Mouse (Mus musculus) midbrain, postnatal 0 days (tissue): ENCODE results near the gene Ap1g1. TPM values are rescaled to one million over a fixed set of nuclear protein-coding genes. Genes with fewer than 3 reads are reported as not detected.

Source experiments
- ATAC-seq: fragments of 200-750 bp; cut with Nextera tagmentation; 2 replicates; pipeline ENCODE4 v1.8.0; 2017; ENCODE audit warnings: moderate number of reproducible peaks, mild to moderate bottlenecking, moderate TSS enrichment, moderate library complexity; ENCODE audit not compliant: low FRiP score
- DNase-seq: peaks from one replicate; pipeline ENCODE4 v3.0.0-alpha.2; 2015; ENCODE audit warnings: low spot score
- H3K27ac ChIP-seq: fragments of 300-500 bp; sonication (generic); 2 replicates; pipeline ENCODE4 v1.5.1; 2014; ENCODE audit warnings: low read depth, mild to moderate bottlenecking, low read length, mixed read lengths
- H3K27me3 ChIP-seq: fragments of 300-500 bp; sonication (generic); 2 replicates; pipeline ENCODE4 v1.6.1; 2014; ENCODE audit warnings: low read length, control low read depth, mixed read lengths; ENCODE audit not compliant: insufficient read depth
- H3K36me3 ChIP-seq: fragments of 300-500 bp; sonication (generic); 2 replicates; pipeline ENCODE4 v1.6.1; 2014; ENCODE audit warnings: low read length, control low read depth, mixed read lengths; ENCODE audit not compliant: insufficient read depth
- H3K4me1 ChIP-seq: fragments of 300-500 bp; sonication (generic); 2 replicates; pipeline ENCODE4 v1.6.1; 2014; ENCODE audit warnings: mild to moderate bottlenecking, control low read depth, antibody characterized with exemption, low read length, mixed read lengths; ENCODE audit not compliant: insufficient read depth
- H3K4me2 ChIP-seq: fragments of 300-500 bp; sonication (generic); 2 replicates; pipeline ENCODE4 v1.6.1; 2014; ENCODE audit warnings: low read depth, mild to moderate bottlenecking, low read length, mixed read lengths; ENCODE audit not compliant: poor library complexity, severe bottlenecking
- H3K4me3 ChIP-seq: fragments of 300-500 bp; sonication (generic); 2 replicates; pipeline ENCODE4 v1.5.1; 2014; ENCODE audit warnings: low read depth, mild to moderate bottlenecking, low read length, moderate library complexity
- H3K9ac ChIP-seq: fragments of 300-500 bp; sonication (generic); replicated peaks from 2 replicates; pipeline ENCODE4 v1.6.1; 2014; ENCODE audit warnings: mild to moderate bottlenecking, low read length, moderate library complexity, mixed read lengths; ENCODE audit not compliant: poor library complexity, severe bottlenecking
- H3K9me3 ChIP-seq: fragments of 300-500 bp; sonication (generic); 2 replicates; pipeline ENCODE4 v1.6.1; 2016; ENCODE audit warnings: low read length, control low read depth
- CTCF ChIP-seq: IDR thresholded peaks from 2 replicates; pipeline ENCODE4 v1.5.1; 2016; ENCODE audit warnings: antibody characterized with exemption, mild to moderate bottlenecking
- WGBS: fragments of 180-500 bp; shearing (Covaris S2); extraction: QIAGEN DNeasy Blood & Tissue Kit; methylation state at CpG from one replicate; pipeline ENCODE4 v1.1.7; 2014; 5-methylcytosine and 5-hydroxymethylcytosine counted together
- polyA plus RNA-seq: library from polyadenylated mRNA; unstranded; fragments of >200 nt; fragmentation: Nextera tagmentation; extraction: Ambion mirVana; gene quantifications from 2 replicates; pipeline ENCODE4 v1.2.1, GENCODE M21; 2015
- total RNA-seq: library from RNA; depleted of rRNA; stranded (reverse); fragments of >200 nt; gene quantifications from 2 replicates; pipeline ENCODE4 v1.2.3, GENCODE M21; 2014

Gene Ap1g1
- total and polyA plus RNA-seq, 2 experiments from 2014 or later = 40.2 to 74.4 TPM

DNA sequence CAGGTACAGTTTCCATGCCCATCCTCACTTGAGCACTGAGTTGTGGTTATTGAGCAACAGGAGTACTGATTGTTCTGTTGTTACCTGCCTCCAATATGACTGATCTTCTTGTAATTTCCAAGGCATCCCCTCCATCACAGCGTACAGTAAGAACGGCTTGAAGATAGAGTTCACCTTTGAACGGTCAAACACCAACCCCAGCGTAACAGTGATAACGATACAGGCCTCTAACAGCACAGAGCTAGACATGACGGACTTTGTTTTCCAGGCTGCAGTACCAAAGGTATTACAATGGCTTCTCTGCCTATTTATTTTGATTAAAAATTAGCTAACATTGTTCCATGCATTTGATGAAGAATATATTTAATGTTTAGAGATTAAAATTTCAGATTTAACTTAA lies 77.1 kb downstream of the Ap1g1 start:
- H3K9ac ChIP-seq = no peak overlapping the region
- no peak for TF ChIP-seq CTCF
- peaks cover 50% of the 10 kb centered on the region for H3K36me3 ChIP-seq
- WGBS = 98% methylated on average over 6 of the region's 6 CpGs
- no peak overlapping the region for H3K27ac ChIP-seq
- H3K9me3 ChIP-seq = no peaks in the 10 kb centered on the region
- no peak overlapping the region for H3K4me3 ChIP-seq
- no peak overlapping the region for H3K4me2 ChIP-seq
- no peak for DNase-seq
- no peaks in the 10 kb centered on the region for H3K4me1 ChIP-seq
- no peak for ATAC-seq
- H3K27me3 ChIP-seq = no peaks in the 10 kb centered on the region

DNA sequence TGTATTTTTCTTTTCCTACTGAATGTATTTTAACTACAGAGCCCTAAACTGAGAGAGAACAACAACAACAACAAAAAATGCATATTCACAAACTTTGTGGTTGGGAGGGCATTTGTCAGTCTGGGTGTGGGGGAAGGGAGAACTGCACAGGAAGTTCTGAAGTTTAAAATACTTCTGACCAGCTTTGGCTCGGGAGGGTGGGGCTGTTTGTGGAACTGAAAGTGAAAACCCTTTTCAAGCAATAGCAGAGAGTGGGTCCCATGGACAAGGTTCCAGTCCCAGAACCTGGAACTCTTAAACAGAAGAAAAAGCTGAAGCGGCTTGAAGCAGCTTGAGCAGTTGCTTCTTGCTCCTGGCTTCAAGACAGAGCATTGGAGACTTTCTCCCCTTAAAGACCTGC lies 85.0 kb downstream of the Ap1g1 start:
- Histone ChIP-seq H3K36me3 (peaks cover 33% of the 10 kb centered on the region), H3K4me3 (no peak overlapping the region), H3K27ac (no peak overlapping the region), H3K27me3 (no peaks in the 10 kb centered on the region), H3K4me1 (no peaks in the 10 kb centered on the region), H3K4me2 (no peak overlapping the region), H3K9me3 (no peaks in the 10 kb centered on the region), H3K9ac (no peak overlapping the region)
- DNase-seq (no peak), ATAC-seq (no peak)
- WGBS = 86% methylated on average over 2 of the region's 2 CpGs
- TF ChIP-seq CTCF = no peak

DNA sequence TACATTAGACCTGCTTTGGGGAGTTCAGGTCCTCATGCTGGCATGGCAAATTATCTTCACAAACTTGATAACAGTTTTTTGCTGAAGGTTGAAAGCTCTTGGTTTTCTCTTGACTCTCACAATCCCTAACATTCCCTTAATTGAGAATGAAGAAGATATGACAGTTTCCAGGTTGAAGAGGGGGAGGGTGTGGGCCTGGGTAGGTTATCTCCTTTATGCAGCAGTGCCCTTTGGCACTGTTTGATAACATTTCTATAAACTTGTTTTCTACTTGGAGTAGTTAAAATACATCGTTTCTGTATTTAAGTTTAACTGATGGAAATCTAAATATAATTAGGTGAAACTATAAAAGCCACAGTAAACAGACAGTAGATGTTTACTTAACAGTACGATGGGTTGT lies 86.4 kb downstream of the Ap1g1 start:
- no peak overlapping the region for H3K4me3 ChIP-seq
- TF ChIP-seq CTCF = no peak
- no peak overlapping the region for H3K9ac ChIP-seq
- 84% methylated on average over 2 of the region's 2 CpGs for WGBS
- ATAC-seq (no peak), DNase-seq (no peak)
- no peak overlapping the region for H3K27ac ChIP-seq
- H3K9me3 ChIP-seq = no peaks in the 10 kb centered on the region
- H3K4me1 ChIP-seq = no peaks in the 10 kb centered on the region
- no peaks in the 10 kb centered on the region for H3K27me3 ChIP-seq
- peaks cover 26% of the 10 kb centered on the region for H3K36me3 ChIP-seq
- no peak overlapping the region for H3K4me2 ChIP-seq

- DNase-seq = no peak
- Histone ChIP-seq H3K27me3 (no peaks in the 10 kb centered on the region), H3K9ac (no peak overlapping the region), H3K4me1 (no peaks in the 10 kb centered on the region), H3K4me3 (no peak overlapping the region), H3K36me3 (peaks cover 19% of the 10 kb centered on the region), H3K27ac (no peak overlapping the region), H3K4me2 (no peak overlapping the region), H3K9me3 (no peaks in the 10 kb centered on the region)
- ATAC-seq = no peak
- TF ChIP-seq CTCF = no peak
- 87% methylated on average over 4 of the region's 4 CpGs for WGBS
Observed at GRCm38 (mm10) chr8:109865536-109865935, 87.2 kb downstream of the Ap1g1 start.

GRCm38 (mm10) chr8:109866690-109867089 lies 88.3 kb downstream of the Ap1g1 start:
- no peaks in the 10 kb centered on the region for H3K9me3 ChIP-seq
- no peak for DNase-seq
- H3K36me3 ChIP-seq = peaks cover 11% of the 10 kb centered on the region
- no peak for ATAC-seq
- no peaks in the 10 kb centered on the region for H3K27me3 ChIP-seq
- H3K27ac ChIP-seq = no peak overlapping the region
- TF ChIP-seq CTCF = no peak
- 90% methylated on average over 5 of the region's 5 CpGs for WGBS
- no peak overlapping the region for H3K4me2 ChIP-seq
- H3K9ac ChIP-seq = no peak overlapping the region
- no peaks in the 10 kb centered on the region; the same call in 1 of the 2 replicates for H3K4me1 ChIP-seq
- no peak overlapping the region for H3K4me3 ChIP-seq

DNA sequence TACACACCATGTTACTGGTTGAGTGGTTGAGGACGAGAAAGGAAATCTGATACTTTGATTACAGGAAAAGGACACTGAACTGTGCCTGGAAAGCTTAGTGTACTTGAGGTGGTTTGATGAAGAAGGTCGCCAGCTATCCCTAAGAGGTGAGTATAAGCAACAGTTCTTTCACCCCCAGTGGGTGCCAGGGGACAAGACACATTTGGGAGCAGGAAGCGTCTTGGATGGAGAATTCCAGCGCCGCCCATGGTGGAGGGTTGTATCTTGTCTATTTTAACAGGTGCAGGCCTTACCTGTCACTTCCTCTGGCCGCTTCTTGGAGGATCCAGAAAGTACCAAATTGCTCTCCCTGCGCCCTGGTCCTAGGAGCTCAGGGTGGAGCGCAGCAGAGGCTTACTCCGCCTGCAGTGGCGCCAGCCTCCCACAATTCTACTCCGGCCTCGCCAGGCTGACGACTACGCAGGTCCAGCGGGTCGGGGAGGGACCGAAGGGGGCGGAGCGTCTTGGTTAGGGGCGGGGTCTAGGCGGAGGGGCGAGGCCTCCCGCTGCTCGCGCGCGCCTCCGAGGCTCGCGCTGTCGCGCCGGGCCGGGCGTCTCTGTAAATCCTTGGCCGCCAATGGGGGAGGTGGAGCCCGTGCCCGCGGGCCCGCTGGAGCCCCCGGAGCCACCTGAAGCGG lies 89.8 kb downstream of the Ap1g1 start, which contains the start of gene Phlpp2:
Phlpp2 (plus strand) TSS at position 540 of the 677 bp plus-strand sequence.
- Histone ChIP-seq H3K9ac (peak within 1 kb of the TSS; percentile 97), H3K27ac (peak within 1 kb of the TSS; percentile 90), H3K27me3 (no peaks in the 10 kb centered on the region), H3K4me2 (peak within 1 kb of the TSS; percentile 81), H3K36me3 (peaks cover 4% of the 10 kb centered on the region; the same call in 1 of the 2 replicates), H3K9me3 (no peaks in the 10 kb centered on the region), H3K4me3 (peak within 1 kb of the TSS; percentile 99), H3K4me1 (no peaks in the 10 kb centered on the region; the same call in 1 of the 2 replicates)
- TF ChIP-seq CTCF = peak; percentile 59
- ATAC-seq = peak; percentile 95
- peak; percentile 94 for DNase-seq
- 3% methylated on average over 29 of the region's 42 CpGs for WGBS
